Comparison of ENCODE assay signal across 20 mouse cellular contexts in genomic region chr12:28913099-28913498, GRCm38 (mm10).
A peak's percentile ranks its signal among the peaks of the same experiment; 100 is the strongest.
DNase-seq lines count a peak whose midpoint lies in the region; ATAC-seq and TF ChIP-seq lines count a peak whose summit lies in the region.
"Had no signal": no experiment of that assay in that cellular context is flagged by ENCODE, and none has a peak within 500 bp of the region (broad histone marks: within the 10 kb centered on the region; RNA-seq: fewer than 3 reads in every experiment).

No protein-coding gene starts in this region.

- no peaks in the 10 kb centered on the region for H3K27me3 ChIP-seq in hindbrain, embryonic 10.5 days (ENCODE audit: insufficient read depth, poor library complexity, severe bottlenecking)
- no peaks in the 10 kb centered on the region for H3K27me3 ChIP-seq in hindbrain, postnatal 0 days (ENCODE audit: insufficient read depth, low read length)
- no peaks in the 10 kb centered on the region for H3K27me3 ChIP-seq in midbrain, embryonic 10.5 days (ENCODE audit: low read depth, poor library complexity, severe bottlenecking)
- H3K27me3 ChIP-seq in midbrain, postnatal 0 days (ENCODE audit: insufficient read depth, low read length) = no peaks in the 10 kb centered on the region
- no peaks in the 10 kb centered on the region for H3K27me3 ChIP-seq in midbrain, embryonic 13.5 days
- H3K27me3 ChIP-seq in neural tube, embryonic 15.5 days (replicated peaks) = no peaks in the 10 kb centered on the region
- H3K27me3 ChIP-seq: heart, embryonic 13.5 days had no signal

- no peak overlapping the region for H3K4me3 ChIP-seq in hindbrain, embryonic 10.5 days
- H3K4me3 ChIP-seq in hindbrain, postnatal 0 days (ENCODE audit: low read length) = no peak overlapping the region
- H3K4me3 ChIP-seq in midbrain, embryonic 10.5 days = no peak overlapping the region
- no peak overlapping the region for H3K4me3 ChIP-seq in midbrain, postnatal 0 days (ENCODE audit: low read depth, low read length)
- no peak overlapping the region for H3K4me3 ChIP-seq in midbrain, embryonic 13.5 days (replicated peaks)
- H3K4me3 ChIP-seq in neural tube, embryonic 15.5 days (replicated peaks) = no peak overlapping the region
- H3K4me3 ChIP-seq: forebrain, embryonic 10.5 days; heart, embryonic 13.5 days had no signal

- 0 out of 2 replicates have a peak overlapping the region, but pooled peaks have one; percentile 8 for H3K27ac ChIP-seq in hindbrain, embryonic 10.5 days
- H3K27ac ChIP-seq in hindbrain, postnatal 0 days = no peak overlapping the region
- H3K27ac ChIP-seq in midbrain, embryonic 10.5 days (replicated peaks) = no peak overlapping the region
- H3K27ac ChIP-seq in midbrain, postnatal 0 days (ENCODE audit: low read depth, low read length) = no peak overlapping the region
- peak overlapping the region; percentile 70 for H3K27ac ChIP-seq in midbrain, embryonic 13.5 days
- H3K27ac ChIP-seq in neural tube, embryonic 15.5 days (replicated peaks) = peak overlapping the region; percentile 75; the same call in 1 of the 2 replicates
- H3K27ac ChIP-seq: forebrain, embryonic 10.5 days; heart, embryonic 13.5 days; stomach, postnatal 0 days had no signal

- H3K9ac ChIP-seq in hindbrain, postnatal 0 days (replicated peaks; ENCODE audit: low read length) = no peak overlapping the region
- no peak overlapping the region for H3K9ac ChIP-seq in midbrain, postnatal 0 days (replicated peaks; ENCODE audit: low read length, poor library complexity, severe bottlenecking)
- no peak overlapping the region for H3K9ac ChIP-seq in midbrain, embryonic 13.5 days (replicated peaks)
- no peak overlapping the region for H3K9ac ChIP-seq in neural tube, embryonic 15.5 days (replicated peaks)
- H3K9ac ChIP-seq: heart, embryonic 13.5 days; liver, postnatal 0 days had no signal

- H3K4me2 ChIP-seq in hindbrain, postnatal 0 days (ENCODE audit: low read depth, low read length) = no peak overlapping the region
- no peak overlapping the region for H3K4me2 ChIP-seq in midbrain, postnatal 0 days (ENCODE audit: low read depth, low read length, poor library complexity, severe bottlenecking)
- no peak overlapping the region for H3K4me2 ChIP-seq in midbrain, embryonic 13.5 days (replicated peaks)
- H3K4me2 ChIP-seq in neural tube, embryonic 15.5 days = no peak overlapping the region
- H3K4me2 ChIP-seq: heart, embryonic 13.5 days had no signal

- DNase-seq in hindbrain, embryonic 10.5 days (ENCODE audit: low spot score) = no peak
- no peak for DNase-seq in hindbrain, postnatal 0 days (ENCODE audit: low spot score)
- peak; percentile 10 for DNase-seq in midbrain, embryonic 10.5 days (ENCODE audit: low spot score)
- no peak for DNase-seq in midbrain, postnatal 0 days (ENCODE audit: low spot score)
- DNase-seq in adipocyte (ENCODE audit: low spot score) = no peak
- DNase-seq: cerebellum, adult 9-11 months; gastrocnemius, postnatal 14 days; heart, adult 18-20 months; heart, postnatal 14 days; kidney, adult 11 months; liver, postnatal 0 days; right cerebral cortex, postnatal 14 days had no signal

- 64% methylated on average over 3 of the region's 3 CpGs for WGBS in hindbrain, embryonic 10.5 days
- 54% methylated on average over 3 of the region's 3 CpGs for WGBS in hindbrain, postnatal 0 days
- 80% methylated on average over 3 of the region's 3 CpGs for WGBS in midbrain, embryonic 10.5 days
- WGBS in midbrain, postnatal 0 days = 60% methylated on average over 3 of the region's 3 CpGs
- 54% methylated on average over 3 of the region's 3 CpGs for WGBS in midbrain, embryonic 13.5 days
- WGBS in neural tube, embryonic 15.5 days = 54% methylated on average over 3 of the region's 3 CpGs

- no peaks in the 10 kb centered on the region for H3K9me3 ChIP-seq in hindbrain, embryonic 10.5 days
- H3K9me3 ChIP-seq in hindbrain, postnatal 0 days (ENCODE audit: low read length) = no peaks in the 10 kb centered on the region
- no peaks in the 10 kb centered on the region for H3K9me3 ChIP-seq in midbrain, embryonic 10.5 days (replicated peaks)
- H3K9me3 ChIP-seq in midbrain, postnatal 0 days (ENCODE audit: low read length) = no peaks in the 10 kb centered on the region
- H3K9me3 ChIP-seq in midbrain, embryonic 13.5 days = no peaks in the 10 kb centered on the region
- no peaks in the 10 kb centered on the region for H3K9me3 ChIP-seq in neural tube, embryonic 15.5 days (replicated peaks)
- H3K9me3 ChIP-seq: forebrain, embryonic 10.5 days; heart, embryonic 13.5 days had no signal

- peaks cover 28% of the 10 kb centered on the region for H3K4me1 ChIP-seq in hindbrain, embryonic 10.5 days (replicated peaks)
- H3K4me1 ChIP-seq in hindbrain, postnatal 0 days (ENCODE audit: insufficient read depth, low read length) = peaks cover 13% of the 10 kb centered on the region
- peaks cover 19% of the 10 kb centered on the region for H3K4me1 ChIP-seq in midbrain, embryonic 10.5 days
- no peaks in the 10 kb centered on the region; the same call in 1 of the 2 replicates for H3K4me1 ChIP-seq in midbrain, postnatal 0 days (ENCODE audit: insufficient read depth, low read length)
- H3K4me1 ChIP-seq in midbrain, embryonic 13.5 days (replicated peaks) = peaks cover 19% of the 10 kb centered on the region
- peaks cover 25% of the 10 kb centered on the region for H3K4me1 ChIP-seq in neural tube, embryonic 15.5 days

- no peak for TF ChIP-seq CTCF in hindbrain, postnatal 0 days (IDR thresholded peaks at IDR 0.05; ENCODE audit: low read depth)
- no peak for TF ChIP-seq CTCF in midbrain, postnatal 0 days (IDR thresholded peaks at IDR 0.05)

- no peak for ATAC-seq in hindbrain, postnatal 0 days
- ATAC-seq in midbrain, postnatal 0 days (ENCODE audit: low FRiP score) = no peak
- no peak for ATAC-seq in midbrain, embryonic 13.5 days
- no peak for ATAC-seq in neural tube, embryonic 15.5 days (ENCODE audit: low FRiP score)
- ATAC-seq: CD4-positive, CD25-positive, alpha-beta regulatory T cell, adult 4 months; forebrain, embryonic 16.5 days; liver, postnatal 0 days; lung, postnatal 0 days had no signal

- no peaks in the 10 kb centered on the region for H3K36me3 ChIP-seq in hindbrain, embryonic 10.5 days
- no peaks in the 10 kb centered on the region for H3K36me3 ChIP-seq in hindbrain, postnatal 0 days (ENCODE audit: insufficient read depth, low read length)
- no peaks in the 10 kb centered on the region for H3K36me3 ChIP-seq in midbrain, embryonic 10.5 days
- H3K36me3 ChIP-seq in midbrain, postnatal 0 days (ENCODE audit: insufficient read depth, low read length) = no peaks in the 10 kb centered on the region
- no peaks in the 10 kb centered on the region for H3K36me3 ChIP-seq in midbrain, embryonic 13.5 days
- no peaks in the 10 kb centered on the region for H3K36me3 ChIP-seq in neural tube, embryonic 15.5 days
- H3K36me3 ChIP-seq: forebrain, embryonic 10.5 days; heart, embryonic 13.5 days had no signal

Comparison
In these comparisons a context has a peak if more than half of its experiments do, and no peak if none do; other contexts are left out.
1. H3K27ac ChIP-seq: peak in hindbrain, embryonic 10.5 days (single experiment), midbrain, embryonic 13.5 days (single experiment) and neural tube, embryonic 15.5 days (single experiment); none in hindbrain, postnatal 0 days (single experiment), midbrain, embryonic 10.5 days (single experiment) and midbrain, postnatal 0 days (single experiment).